In genomic region chr19:31074717-31075063, GRCm38 (mm10) we compare ENCODE assay signal across 9 mouse cellular contexts. TPM values are rescaled to one million over a fixed set of nuclear protein-coding genes. Genes with fewer than 3 reads are reported as not detected.
DNase-seq lines count a peak whose midpoint lies in the region; ATAC-seq and TF ChIP-seq lines count a peak whose summit lies in the region.
"Had no signal": no experiment of that assay in that cellular context is flagged by ENCODE, and none has a peak within 500 bp of the region (broad histone marks: within the 10 kb centered on the region; RNA-seq: fewer than 3 reads in every experiment).

No protein-coding gene starts in this region.

- H3K4me1 ChIP-seq in heart, embryonic 11.5 days (ENCODE audit: control insufficient read depth, insufficient read depth, low read length), result peaks cover 6% of the 10 kb centered on the region
- peaks cover 10% of the 10 kb centered on the region; the same call in 1 of the 2 replicates for H3K4me1 ChIP-seq in embryonic facial prominence, embryonic 15.5 days
- 0 out of 2 replicates have a peak, but pooled peaks cover 13% of the 10 kb centered on the region for H3K4me1 ChIP-seq in hindbrain, embryonic 14.5 days (replicated peaks; ENCODE audit: control insufficient read depth, insufficient read depth, low read length)
- peaks cover 6% of the 10 kb centered on the region; the same call in 1 of the 2 replicates for H3K4me1 ChIP-seq in midbrain, embryonic 16.5 days (ENCODE audit: control insufficient read depth, insufficient read depth, low read length)
- no peaks in the 10 kb centered on the region for H3K4me1 ChIP-seq in liver, postnatal 0 days (ENCODE audit: insufficient read depth)

- peak overlapping the region; percentile 44; the same call in 1 of the 2 replicates for H3K9ac ChIP-seq in heart, embryonic 11.5 days (ENCODE audit: low read depth, low read length)
- H3K9ac ChIP-seq in embryonic facial prominence, embryonic 15.5 days, result no peak overlapping the region
- H3K9ac ChIP-seq in hindbrain, embryonic 14.5 days, result peak overlapping the region; percentile 40; the same call in 1 of the 2 replicates
- H3K9ac ChIP-seq in midbrain, embryonic 16.5 days (ENCODE audit: low read depth, low read length), result 0 out of 2 replicates have a peak overlapping the region, but pooled peaks have one; percentile 26
- H3K9ac ChIP-seq in liver, postnatal 0 days (replicated peaks), result no peak overlapping the region

- DNase-seq in heart, adult 11 months, result no peak
- DNase-seq in hindbrain, embryonic 14.5 days (ENCODE audit: low spot score), result no peak
- DNase-seq in liver, postnatal 0 days, result no peak
- DNase-seq in right cerebral cortex, adult 2 months (ENCODE audit: low spot score in 2 of 2), result no peak
- DNase-seq: kidney, adult 18-20 months had no signal

- H3K36me3 ChIP-seq in heart, embryonic 11.5 days (ENCODE audit: control insufficient read depth, insufficient read depth, low read length), result no peaks in the 10 kb centered on the region
- H3K36me3 ChIP-seq in embryonic facial prominence, embryonic 15.5 days, result no peaks in the 10 kb centered on the region
- H3K36me3 ChIP-seq in hindbrain, embryonic 14.5 days (replicated peaks; ENCODE audit: control insufficient read depth, insufficient read depth), result no peaks in the 10 kb centered on the region
- H3K36me3 ChIP-seq in midbrain, embryonic 16.5 days (ENCODE audit: control insufficient read depth, insufficient read depth, low read length), result no peaks in the 10 kb centered on the region
- no peaks in the 10 kb centered on the region for H3K36me3 ChIP-seq in liver, postnatal 0 days (replicated peaks; ENCODE audit: insufficient read depth, low read length)

- no peak for TF ChIP-seq CTCF in liver, postnatal 0 days (IDR thresholded peaks at IDR 0.05; ENCODE audit: low read depth)

- 12% methylated on average over 3 of the region's 3 CpGs for WGBS in heart, embryonic 11.5 days (ENCODE audit: insufficient replicate concordance)
- 5% methylated on average over 3 of the region's 3 CpGs for whole genome bisulfite sequencing in embryonic facial prominence, embryonic 15.5 days
- 0% methylated on average over 3 of the region's 3 CpGs for WGBS in hindbrain, embryonic 14.5 days
- 4% methylated on average over 3 of the region's 3 CpGs for WGBS in midbrain, embryonic 16.5 days
- WGBS in liver, postnatal 0 days (ENCODE audit: insufficient replicate concordance), result 31% methylated on average over 3 of the region's 3 CpGs

- peak overlapping the region; percentile 52 for H3K4me2 ChIP-seq in heart, embryonic 11.5 days
- H3K4me2 ChIP-seq in embryonic facial prominence, embryonic 15.5 days (replicated peaks), result peak overlapping the region; percentile 36
- H3K4me2 ChIP-seq in hindbrain, embryonic 14.5 days (replicated peaks), result peak overlapping the region; percentile 41
- peak overlapping the region; percentile 47 for H3K4me2 ChIP-seq in midbrain, embryonic 16.5 days (ENCODE audit: low read length)
- H3K4me2 ChIP-seq in liver, postnatal 0 days (ENCODE audit: low read depth, low read length), result no peak overlapping the region

- no peaks in the 10 kb centered on the region for H3K27me3 ChIP-seq in heart, embryonic 11.5 days (ENCODE audit: control insufficient read depth, insufficient read depth, low read length)
- no peaks in the 10 kb centered on the region for H3K27me3 ChIP-seq in embryonic facial prominence, embryonic 15.5 days
- H3K27me3 ChIP-seq in hindbrain, embryonic 14.5 days (ENCODE audit: control insufficient read depth, insufficient read depth, low read length), result no peaks in the 10 kb centered on the region; the same call in 1 of the 2 replicates
- H3K27me3 ChIP-seq in midbrain, embryonic 16.5 days (ENCODE audit: control insufficient read depth, insufficient read depth, low read depth, low read length), result no peaks in the 10 kb centered on the region
- no peaks in the 10 kb centered on the region for H3K27me3 ChIP-seq in liver, postnatal 0 days (ENCODE audit: insufficient read depth, low read length)

- no peak overlapping the region for H3K27ac ChIP-seq in heart, embryonic 11.5 days (ENCODE audit: low read depth, low read length)
- peak overlapping the region; percentile 40 for H3K27ac ChIP-seq in embryonic facial prominence, embryonic 15.5 days (replicated peaks)
- no peak overlapping the region for H3K27ac ChIP-seq in hindbrain, embryonic 14.5 days
- H3K27ac ChIP-seq in midbrain, embryonic 16.5 days (ENCODE audit: low read length), result peak overlapping the region; percentile 42; the same call in 1 of the 2 replicates
- H3K27ac ChIP-seq in liver, postnatal 0 days (ENCODE audit: low read depth), result no peak overlapping the region

- H3K4me3 ChIP-seq in heart, embryonic 11.5 days (ENCODE audit: low read depth, low read length), result 0 out of 2 replicates have a peak overlapping the region, but pooled peaks have one; percentile 14
- H3K4me3 ChIP-seq in embryonic facial prominence, embryonic 15.5 days (replicated peaks), result peak overlapping the region; percentile 22
- 0 out of 2 replicates have a peak overlapping the region, but pooled peaks have one; percentile 10 for H3K4me3 ChIP-seq in hindbrain, embryonic 14.5 days (replicated peaks; ENCODE audit: low read length)
- peak overlapping the region; percentile 19 for H3K4me3 ChIP-seq in midbrain, embryonic 16.5 days (ENCODE audit: low read depth, low read length)
- no peak overlapping the region for H3K4me3 ChIP-seq in liver, postnatal 0 days (ENCODE audit: low read depth, low read length)

- no peaks in the 10 kb centered on the region for H3K9me3 ChIP-seq in heart, embryonic 11.5 days (replicated peaks; ENCODE audit: control insufficient read depth, low read length)
- no peaks in the 10 kb centered on the region for H3K9me3 ChIP-seq in embryonic facial prominence, embryonic 15.5 days (replicated peaks)
- H3K9me3 ChIP-seq in hindbrain, embryonic 14.5 days (ENCODE audit: control insufficient read depth, low read length), result no peaks in the 10 kb centered on the region
- H3K9me3 ChIP-seq in midbrain, embryonic 16.5 days (replicated peaks; ENCODE audit: control insufficient read depth, low read length, poor library complexity, severe bottlenecking), result no peaks in the 10 kb centered on the region
- no peaks in the 10 kb centered on the region for H3K9me3 ChIP-seq in liver, postnatal 0 days (ENCODE audit: low read length)

- TF ChIP-seq EP300 in liver, postnatal 0 days (IDR thresholded peaks at IDR 0.05; ENCODE audit: low read depth), result no peak

- ATAC-seq in heart, embryonic 11.5 days (replicated peaks; ENCODE audit: insufficient number of reproducible peaks, low FRiP score, low TSS enrichment), result no peak
- ATAC-seq in embryonic facial prominence, embryonic 15.5 days (ENCODE audit: insufficient number of reproducible peaks, low FRiP score, low TSS enrichment, low read depth), result peak; percentile 51
- peak; percentile 53; the same call in 1 of the 2 replicates for ATAC-seq in hindbrain, embryonic 14.5 days (ENCODE audit: low FRiP score)
- peak; percentile 62 for ATAC-seq in midbrain, embryonic 16.5 days
- no peak for ATAC-seq in liver, postnatal 0 days
- ATAC-seq in megakaryocyte, adult 5-6 weeks (ENCODE audit: poor library complexity, severe bottlenecking), result no peak

RNA-seq across cellular contexts. Expression of gene Cstf2t, which starts 7.9 kb away (rescaled TPM):
- 26.6 and 33.6 TPM in 2 replicates for polyA plus RNA-seq in heart, embryonic 11.5 days (2014; fragmentation: Nextera tagmentation; extraction: Ambion mirVana)
- polyA plus RNA-seq in embryonic facial prominence, embryonic 15.5 days (2015; fragmentation: Nextera tagmentation; extraction: Ambion mirVana), result 46.1 and 47.6 TPM in 2 replicates
- polyA plus RNA-seq in hindbrain, embryonic 14.5 days (2014; fragmentation: Nextera tagmentation; extraction: Ambion mirVana), result 56.9 and 60.5 TPM in 2 replicates
- 78.0 and 80.3 TPM in 2 replicates for polyA plus RNA-seq in midbrain, embryonic 16.5 days (2015; fragmentation: Nextera tagmentation; extraction: Ambion mirVana)
- polyA plus RNA-seq in liver, postnatal 0 days (2015; fragmentation: Nextera tagmentation; extraction: Ambion mirVana), result 9.9 and 10.2 TPM in 2 replicates
- total RNA-seq in megakaryocyte, adult 5-6 weeks (2015), result 21.2 and 24.0 TPM in 2 replicates
- 30.8 and 31.8 TPM in 2 replicates for total RNA-seq in megakaryocyte, adult 5-6 weeks (2017)

Comparison
In these comparisons a context has a peak if more than half of its experiments do, and no peak if none do; other contexts are left out.
1. ATAC-seq: peak in embryonic facial prominence, embryonic 15.5 days (single experiment), hindbrain, embryonic 14.5 days (single experiment) and midbrain, embryonic 16.5 days (single experiment); none in heart, embryonic 11.5 days (single experiment), liver, postnatal 0 days (single experiment) and megakaryocyte, adult 5-6 weeks (single experiment).
2. H3K27ac ChIP-seq: peak in embryonic facial prominence, embryonic 15.5 days (single experiment) and midbrain, embryonic 16.5 days (single experiment); none in heart, embryonic 11.5 days (single experiment), hindbrain, embryonic 14.5 days (single experiment) and liver, postnatal 0 days (single experiment).
3. H3K9ac ChIP-seq: peak in heart, embryonic 11.5 days (single experiment), hindbrain, embryonic 14.5 days (single experiment) and midbrain, embryonic 16.5 days (single experiment); none in embryonic facial prominence, embryonic 15.5 days (single experiment) and liver, postnatal 0 days (single experiment).